Mouse (Mus musculus): ENCODE data around the gene Arid4b. TPM values are rescaled to one million over a fixed set of nuclear protein-coding genes. Genes with fewer than 3 reads are reported as not detected.
"Not testable (repeated sequence)": the region's sequence is repeated elsewhere in the genome, so short reads cannot be mapped to it uniquely, and the experiment has no call there.

Gene Arid4b
- total RNA-seq (2021): 33.4 and 37.9 TPM in 2 replicates
- long read RNA-seq, experiment 1, full-length matches to known transcripts: 4 of 11 reads
- long read RNA-seq, experiment 1, partial matches to known transcripts: 3 of 11 reads
- long read RNA-seq, experiment 1, other reads (novel, unspliced or antisense): 4 of 11 reads
- long read RNA-seq, experiment 2, full-length matches to known transcripts: 2 of 5 reads
- long read RNA-seq, experiment 2, partial matches to known transcripts: 0 of 5 reads
- long read RNA-seq, experiment 2, other reads (novel, unspliced or antisense): 3 of 5 reads

GRCm38 (mm10) chr13:14063013-14063941 lies at the start of gene Arid4b, which contains the start of gene Ggps1:
Arid4b (plus strand) TSS chr13:14063232.
Ggps1 (minus strand) TSS chr13:14063488.
- DNase-seq: peak; percentile 98

GRCm38 (mm10) chr13:14014001-14014400 lies 49.0 kb upstream of the Arid4b start:
- no peak for DNase-seq

GRCm38 (mm10) chr13:14014540-14014939 lies 48.5 kb upstream of the Arid4b start:
- no peak for DNase-seq

GRCm38 (mm10) chr13:14015609-14016008 lies 47.4 kb upstream of the Arid4b start:
- no peak for DNase-seq

- no peak for DNase-seq
Measured at GRCm38 (mm10) chr13:14018283-14018682, 44.7 kb upstream of the Arid4b start.

- DNase-seq: no peak
Measured at GRCm38 (mm10) chr13:14018852-14019251, 44.2 kb upstream of the Arid4b start.

- not testable (repeated sequence) for DNase-seq
Measured at GRCm38 (mm10) chr13:14021417-14021816, 41.6 kb upstream of the Arid4b start.

- DNase-seq: no peak
Measured at GRCm38 (mm10) chr13:14025554-14025953, 37.5 kb upstream of the Arid4b start.

GRCm38 (mm10) chr13:14026154-14026820 lies 36.7 kb upstream of the Arid4b start:
- no peak for DNase-seq

- DNase-seq: no peak
Measured at GRCm38 (mm10) chr13:14033309-14034072, 29.5 kb upstream of the Arid4b start.

GRCm38 (mm10) chr13:14034073-14034348 lies 29.0 kb upstream of the Arid4b start:
- no peak for DNase-seq

- not testable (repeated sequence) for DNase-seq
Measured at GRCm38 (mm10) chr13:14035352-14035751, 27.7 kb upstream of the Arid4b start.

- DNase-seq: peak; percentile 57
Measured at GRCm38 (mm10) chr13:14035875-14036630, 27.0 kb upstream of the Arid4b start.

GRCm38 (mm10) chr13:14038911-14039291 lies 24.1 kb upstream of the Arid4b start:
- DNase-seq: no peak

- peak; percentile 93 for DNase-seq
Measured at GRCm38 (mm10) chr13:14039292-14039965, 23.6 kb upstream of the Arid4b start, which contains the start of gene Tbce. Tbce (minus strand) TSS chr13:14039638.

- peak; percentile 37 for DNase-seq
Measured at GRCm38 (mm10) chr13:14040186-14040585, 22.8 kb upstream of the Arid4b start.

- DNase-seq: no peak
Measured at GRCm38 (mm10) chr13:14043851-14044250, 19.2 kb upstream of the Arid4b start.

- no peak for DNase-seq
Measured at GRCm38 (mm10) chr13:14044521-14044920, 18.5 kb upstream of the Arid4b start.

- no peak for DNase-seq
Measured at GRCm38 (mm10) chr13:14049878-14050277, 13.2 kb upstream of the Arid4b start.

GRCm38 (mm10) chr13:14056801-14057200 lies 6.2 kb upstream of the Arid4b start:
- no peak for DNase-seq

- no peak for DNase-seq
Measured at GRCm38 (mm10) chr13:14059582-14059981, 3.5 kb upstream of the Arid4b start.

Data from adrenal gland, postnatal 14 days (tissue).